Mouse (Mus musculus): ENCODE measurements around the gene Inpp5d.
A peak's percentile ranks its signal among the peaks of the same experiment; 100 is the strongest.

Inpp5d gene

GRCm38 (mm10) chr1:87620211-87620668, at the start of gene Inpp5d:
TSS of gene Inpp5d (plus strand) at chr1:87620312.
- no peak for DNase-seq (ENCODE audit: low read depth, low spot score)

- no peak for DNase-seq (ENCODE audit: low read depth, low spot score)
Measured at GRCm38 (mm10) chr1:87573261-87573660, 46.9 kb upstream of the Inpp5d start.

- no peak for DNase-seq (ENCODE audit: low read depth, low spot score)
Measured at GRCm38 (mm10) chr1:87573800-87574215, 46.3 kb upstream of the Inpp5d start, which contains the start of gene Ngef. TSS of gene Ngef (minus strand) at chr1:87573870.

- DNase-seq (ENCODE audit: low read depth, low spot score) = no peak
Measured at GRCm38 (mm10) chr1:87574353-87574752, 45.8 kb upstream of the Inpp5d start.

- no peak for DNase-seq (ENCODE audit: low read depth, low spot score)
Measured at GRCm38 (mm10) chr1:87574785-87575184, 45.3 kb upstream of the Inpp5d start.

- no peak for DNase-seq (ENCODE audit: low read depth, low spot score)
Measured at GRCm38 (mm10) chr1:87578965-87579364, 41.1 kb upstream of the Inpp5d start.

GRCm38 (mm10) chr1:87580824-87581223, 39.3 kb upstream of the Inpp5d start:
- DNase-seq (ENCODE audit: low read depth, low spot score) = no peak

- no peak for DNase-seq (ENCODE audit: low read depth, low spot score)
Measured at GRCm38 (mm10) chr1:87589162-87589561, 30.9 kb upstream of the Inpp5d start.

GRCm38 (mm10) chr1:87589980-87590379, 30.1 kb upstream of the Inpp5d start:
- no peak for DNase-seq (ENCODE audit: low read depth, low spot score)

GRCm38 (mm10) chr1:87594261-87594660, 25.9 kb upstream of the Inpp5d start:
- no peak for DNase-seq (ENCODE audit: low read depth, low spot score)

- DNase-seq (ENCODE audit: low read depth, low spot score) = no peak
Measured at GRCm38 (mm10) chr1:87594671-87595070, 25.4 kb upstream of the Inpp5d start.

- DNase-seq (ENCODE audit: low read depth, low spot score) = no peak
Measured at GRCm38 (mm10) chr1:87600533-87600932, 19.6 kb upstream of the Inpp5d start.

- DNase-seq (ENCODE audit: low read depth, low spot score) = no peak
Measured at GRCm38 (mm10) chr1:87601801-87602200, 18.3 kb upstream of the Inpp5d start.

- no peak for DNase-seq (ENCODE audit: low read depth, low spot score)
Measured at GRCm38 (mm10) chr1:87603389-87603788, 16.7 kb upstream of the Inpp5d start.

GRCm38 (mm10) chr1:87605296-87605695, 14.8 kb upstream of the Inpp5d start:
- DNase-seq (ENCODE audit: low read depth, low spot score) = no peak

- no peak for DNase-seq (ENCODE audit: low read depth, low spot score)
Measured at GRCm38 (mm10) chr1:87607385-87608091, 12.6 kb upstream of the Inpp5d start.

GRCm38 (mm10) chr1:87608416-87609046, 11.6 kb upstream of the Inpp5d start:
- peak; percentile 23 for DNase-seq (ENCODE audit: low read depth, low spot score)

GRCm38 (mm10) chr1:87614576-87615295, 5.4 kb upstream of the Inpp5d start:
- DNase-seq (ENCODE audit: low read depth, low spot score) = no peak

- DNase-seq (ENCODE audit: low read depth, low spot score) = no peak
Measured at GRCm38 (mm10) chr1:87620693-87621092, 581 bp downstream of the Inpp5d start.

GRCm38 (mm10) chr1:87621146-87621857, 1.2 kb downstream of the Inpp5d start:
- DNase-seq (ENCODE audit: low read depth, low spot score) = no peak

- DNase-seq (ENCODE audit: low read depth, low spot score) = no peak
Measured at GRCm38 (mm10) chr1:87621858-87622279, 1.8 kb downstream of the Inpp5d start.

Data from retina, adult 2 months (tissue).